Mouse (Mus musculus) testis, postnatal 10 days (tissue): ENCODE measurements around the gene Stx1a.

ENCODE experiments used
- DNase-seq: peaks from one replicate; pipeline ENCODE4 v3.0.0; 2021; ENCODE audit warnings: low spot score

The Stx1a gene

DNA sequence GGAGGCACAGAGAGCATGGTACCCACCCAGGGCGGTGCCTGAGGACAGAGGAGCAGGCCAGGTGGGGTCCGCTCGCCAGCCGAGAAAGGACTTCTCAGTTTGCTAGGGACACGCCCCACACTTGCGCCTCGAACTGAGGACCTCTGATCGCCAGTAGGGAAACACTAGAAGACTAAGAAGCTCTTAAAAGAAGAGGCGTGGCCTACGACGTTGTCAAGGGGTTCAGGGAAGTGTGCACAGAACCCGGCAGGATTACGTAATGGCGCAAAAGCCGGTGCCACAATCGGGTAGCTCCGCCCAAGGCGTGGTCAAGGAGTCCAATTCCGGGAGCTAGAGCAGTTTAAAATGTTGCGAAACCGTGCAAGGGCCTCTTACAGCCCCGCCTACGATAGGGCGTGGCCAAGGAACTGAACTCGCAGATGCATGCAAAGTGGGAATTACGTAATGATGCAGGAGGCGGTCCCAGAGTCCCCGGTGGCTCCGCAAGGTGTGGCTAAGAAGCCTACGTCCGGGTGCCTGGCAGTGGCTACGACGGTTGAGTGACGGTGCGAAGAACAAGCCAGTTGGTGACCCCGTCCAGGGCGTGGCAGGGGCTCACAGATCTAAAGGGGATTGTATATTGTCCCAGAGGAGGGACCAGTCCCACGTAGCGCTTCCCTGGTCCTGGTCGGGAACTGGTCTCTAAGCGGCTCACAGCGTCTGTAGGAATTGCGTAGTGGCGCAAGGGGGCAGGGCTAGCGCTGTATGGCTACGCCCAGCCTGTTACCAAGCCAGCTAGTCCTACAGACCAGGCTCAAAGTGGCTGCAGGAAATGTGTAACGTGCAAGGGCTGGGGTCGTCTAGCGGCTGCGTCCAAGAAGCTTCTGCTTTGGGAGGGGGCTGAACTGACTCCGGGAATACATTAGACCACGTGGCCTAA lies 14.4 kb upstream of the Stx1a start, which contains the start of gene Abhd11:
Abhd11 (plus strand) TSS at position 482 of the 919 bp plus-strand sequence.
- DNase-seq: peak; percentile 99

GRCm38 (mm10) chr5:135009590-135010319 lies 13.5 kb upstream of the Stx1a start:
- peak; percentile 91 for DNase-seq

- no peak for DNase-seq
These were observed 13.0 kb upstream of the Stx1a start for GRCm38 (mm10) chr5:135010320-135010709.

- no peak for DNase-seq
These were observed 12.2 kb upstream of the Stx1a start for GRCm38 (mm10) chr5:135010841-135011743.

- peak; percentile 56 for DNase-seq
These were observed 11.3 kb upstream of the Stx1a start for GRCm38 (mm10) chr5:135011809-135012613.

DNA sequence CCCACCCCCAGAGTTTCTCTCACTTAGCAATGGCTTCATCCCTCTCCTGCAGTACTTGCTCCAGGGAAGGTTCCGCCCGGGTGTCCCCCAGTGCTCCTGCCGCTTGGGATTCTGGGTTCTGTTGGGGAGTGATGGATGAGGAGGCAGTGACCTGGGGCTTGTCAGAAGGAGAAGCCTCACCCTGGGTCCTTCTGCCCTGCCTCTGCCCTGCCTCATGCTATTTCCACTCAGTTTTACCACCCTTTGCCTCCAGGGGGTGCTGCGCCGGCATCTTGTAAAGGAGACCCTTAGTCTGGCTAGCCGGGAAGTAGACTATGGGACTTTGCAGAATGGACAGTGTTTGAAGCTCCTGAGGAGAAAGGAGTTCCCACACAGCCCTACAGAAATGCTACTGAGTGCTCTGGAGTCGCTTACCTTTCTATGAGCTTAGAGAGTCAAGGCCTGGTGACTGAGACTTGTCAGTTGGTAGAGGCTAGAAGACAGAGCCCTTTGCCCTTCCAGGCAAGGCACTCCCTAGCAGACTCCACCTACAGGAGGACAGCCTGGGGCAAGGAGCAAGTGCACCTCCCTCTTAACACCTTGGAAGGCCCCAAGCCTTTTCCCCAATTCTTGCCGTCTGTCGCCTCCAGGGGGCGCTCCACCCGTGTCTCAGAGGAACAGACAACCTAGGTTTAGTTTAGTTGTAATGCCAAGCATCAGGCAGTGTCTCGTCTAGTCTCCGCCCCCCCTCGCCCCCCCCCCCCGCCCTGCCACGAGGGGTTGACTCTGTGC lies 10.4 kb upstream of the Stx1a start:
- peak; percentile 92 for DNase-seq

GRCm38 (mm10) chr5:135015497-135015896 lies 7.8 kb upstream of the Stx1a start:
- peak; percentile 94 for DNase-seq

GRCm38 (mm10) chr5:135016224-135016759 lies 7.0 kb upstream of the Stx1a start:
- DNase-seq: no peak

DNA sequence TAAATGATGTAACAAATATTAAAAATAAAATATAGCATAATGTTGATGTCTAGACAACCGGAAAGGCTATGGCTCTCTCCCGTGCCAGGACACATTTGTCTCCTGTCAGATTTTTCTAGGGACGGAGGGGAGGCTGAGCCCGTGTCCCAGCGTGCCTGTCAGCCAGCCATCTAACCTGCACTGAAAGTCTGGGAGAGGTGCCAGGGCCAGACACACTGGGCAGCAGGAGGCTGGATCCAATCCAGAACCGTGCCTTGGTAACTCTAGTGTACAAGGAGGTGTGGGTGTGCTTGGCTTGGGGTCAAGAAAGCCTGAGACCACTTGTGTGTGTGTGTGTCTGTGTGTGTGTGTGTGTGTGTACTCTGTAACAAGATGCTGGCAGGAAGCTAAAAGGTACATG lies 1.5 kb upstream of the Stx1a start:
- DNase-seq: peak; percentile 82

GRCm38 (mm10) chr5:135024665-135025224 lies 1.5 kb downstream of the Stx1a start:
- DNase-seq: no peak

GRCm38 (mm10) chr5:135025899-135026298 lies 2.6 kb downstream of the Stx1a start:
- DNase-seq: no peak

DNA sequence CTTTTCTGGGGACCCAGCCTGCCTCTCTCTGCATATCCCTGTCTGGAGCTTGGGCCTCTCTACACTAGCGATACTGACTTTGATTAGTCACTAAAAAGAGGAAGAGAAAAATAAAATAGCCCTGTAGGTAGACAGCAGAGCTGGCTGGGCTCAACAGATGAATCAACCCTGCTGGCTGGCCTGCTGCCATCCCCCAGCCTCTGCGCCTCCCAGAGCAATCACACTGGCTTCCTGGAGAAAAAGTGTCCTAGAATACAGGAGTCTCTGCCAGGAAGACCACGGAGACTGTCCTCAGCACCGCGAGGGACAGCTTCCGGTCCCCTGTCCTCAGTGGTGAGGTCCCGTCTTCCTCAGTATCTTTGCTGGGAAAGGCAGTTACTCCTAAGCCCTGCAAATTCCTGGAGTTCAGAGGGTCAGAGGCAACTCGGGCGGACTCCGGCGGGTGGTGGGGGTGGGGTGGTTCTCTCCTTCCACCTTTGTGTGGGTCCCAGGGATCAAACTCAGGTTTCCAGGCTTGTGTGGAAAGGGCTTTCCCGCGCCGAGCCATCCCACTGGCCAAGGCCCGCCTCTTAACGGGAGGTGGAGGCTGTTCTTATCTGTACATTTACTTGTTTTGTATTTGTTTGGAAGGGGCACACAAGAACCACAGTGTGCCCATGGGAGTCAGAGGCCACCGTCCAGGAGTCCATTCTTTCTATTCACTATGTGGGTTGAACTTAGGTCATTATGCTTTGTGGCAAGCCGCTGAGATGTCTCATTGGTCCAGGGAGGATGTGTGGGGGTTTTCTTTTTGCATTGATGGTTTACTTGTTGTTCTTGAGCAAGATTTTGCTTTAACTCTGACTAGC lies 5.9 kb downstream of the Stx1a start:
- peak; percentile 79 for DNase-seq

GRCm38 (mm10) chr5:135032581-135032980 lies 9.3 kb downstream of the Stx1a start:
- DNase-seq: no peak

DNA sequence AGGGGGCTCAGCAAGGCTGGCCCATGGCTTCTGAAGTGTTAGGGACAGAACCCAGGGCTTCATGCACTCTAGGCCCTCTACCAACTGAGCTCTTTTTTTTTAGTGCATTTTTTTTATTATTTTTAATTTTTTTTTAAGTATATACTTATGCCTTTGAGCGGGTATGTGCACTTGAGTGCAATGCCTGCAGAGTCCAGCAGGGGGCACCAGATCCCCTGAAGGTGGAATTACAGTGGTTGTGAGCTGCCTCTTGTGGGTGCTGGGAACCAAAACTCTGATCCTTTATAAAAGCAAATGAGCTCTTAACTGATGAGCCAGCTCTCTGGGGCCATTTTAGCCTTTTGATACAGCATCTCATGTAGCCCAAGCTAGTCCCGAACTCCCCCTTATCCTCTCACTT lies 11.3 kb downstream of the Stx1a start:
- peak; percentile 65 for DNase-seq

- DNase-seq: no peak
These were observed 12.5 kb downstream of the Stx1a start for GRCm38 (mm10) chr5:135035608-135036359.

GRCm38 (mm10) chr5:135037946-135038345 lies 14.7 kb downstream of the Stx1a start:
- peak; percentile 49 for DNase-seq

GRCm38 (mm10) chr5:135039541-135039940 lies 16.3 kb downstream of the Stx1a start:
- DNase-seq: no peak

- peak; percentile 49 for DNase-seq
These were observed 16.8 kb downstream of the Stx1a start for GRCm38 (mm10) chr5:135040059-135040458.
